Mouse (Mus musculus) cerebellum, adult 18-20 months (tissue): ENCODE data around the gene Cacna1d.

Experiments used
- DNase-seq, 2 experiments: peaks; one replicate each; pipeline ENCODE4 v3.0.0; 2021

The Cacna1d gene

GRCm38 (mm10) chr14:30491342-30491741, at the start of gene Cacna1d:
TSS of gene Cacna1d (minus strand) at chr14:30491455.
- DNase-seq: no peak

- DNase-seq: no peak
Measured at GRCm38 (mm10) chr14:30533780-30534450, 42.7 kb upstream of the Cacna1d start.

- no peak for DNase-seq
Measured at GRCm38 (mm10) chr14:30531896-30532295, 40.6 kb upstream of the Cacna1d start.

GRCm38 (mm10) chr14:30531431-30531830, 40.2 kb upstream of the Cacna1d start:
- DNase-seq: no peak

GRCm38 (mm10) chr14:30530726-30531269, 39.5 kb upstream of the Cacna1d start:
- DNase-seq: no peak

- DNase-seq: no peak
Measured at GRCm38 (mm10) chr14:30529454-30529853, 38.2 kb upstream of the Cacna1d start.

GRCm38 (mm10) chr14:30528961-30529360, 37.7 kb upstream of the Cacna1d start:
- no peak for DNase-seq

- no peak for DNase-seq
Measured at GRCm38 (mm10) chr14:30528392-30528791, 37.1 kb upstream of the Cacna1d start.

GRCm38 (mm10) chr14:30523356-30523755, 32.1 kb upstream of the Cacna1d start:
- DNase-seq: no peak

- no peak for DNase-seq
Measured at GRCm38 (mm10) chr14:30519323-30519722, 28.1 kb upstream of the Cacna1d start.

- DNase-seq: peak; percentile 80 to 88
Measured at GRCm38 (mm10) chr14:30515931-30516723, 24.9 kb upstream of the Cacna1d start.

- DNase-seq: no peak
Measured at GRCm38 (mm10) chr14:30512896-30513295, 21.6 kb upstream of the Cacna1d start.

- no peak for DNase-seq
Measured at GRCm38 (mm10) chr14:30510214-30510763, 19.0 kb upstream of the Cacna1d start.

GRCm38 (mm10) chr14:30504990-30505389, 13.7 kb upstream of the Cacna1d start:
- DNase-seq: no peak

GRCm38 (mm10) chr14:30498202-30498601, 6.9 kb upstream of the Cacna1d start:
- peak; percentile 79 to 82 for DNase-seq

- DNase-seq: no peak
Measured at GRCm38 (mm10) chr14:30494998-30495397, 3.7 kb upstream of the Cacna1d start.

GRCm38 (mm10) chr14:30493276-30493675, 2.0 kb upstream of the Cacna1d start:
- no peak for DNase-seq

- peak; percentile 95 to 97 for DNase-seq
Measured at GRCm38 (mm10) chr14:30479361-30479948, 11.8 kb downstream of the Cacna1d start, which contains the start of gene Dcp1a. TSS of gene Dcp1a (plus strand) at chr14:30479535.

GRCm38 (mm10) chr14:30474416-30474815, 16.8 kb downstream of the Cacna1d start:
- no peak for DNase-seq

- DNase-seq: no peak
Measured at GRCm38 (mm10) chr14:30473605-30474004, 17.6 kb downstream of the Cacna1d start.

- no peak for DNase-seq
Measured at GRCm38 (mm10) chr14:30463312-30463711, 27.9 kb downstream of the Cacna1d start.

- DNase-seq: peak; percentile 74 to 88
Measured at GRCm38 (mm10) chr14:30459891-30460523, 31.2 kb downstream of the Cacna1d start.

GRCm38 (mm10) chr14:30458820-30459219, 32.4 kb downstream of the Cacna1d start:
- no peak for DNase-seq
